Mouse (Mus musculus) cortical plate, adult 2 months (tissue): ENCODE results near the gene Pde4c. TPM values are rescaled to one million over a fixed set of nuclear protein-coding genes. Genes with fewer than 3 reads are reported as not detected.
A peak's percentile ranks its signal among the peaks of the same experiment; 100 is the strongest.

Experiments used
- H3K27ac ChIP-seq: fragments of 200-500 bp; 2 replicates; pipeline ENCODE4 v1.5.1; 2012; ENCODE audit warnings: low read length, control low read depth, inconsistent platforms; ENCODE audit not compliant: insufficient read depth
- H3K4me1 ChIP-seq: fragments of 200-500 bp; 2 replicates; pipeline ENCODE4 v1.6.1; 2011; ENCODE audit warnings: low read length; ENCODE audit not compliant: control insufficient read depth, insufficient read depth
- H3K4me3 ChIP-seq: fragments of 200-500 bp; 2 replicates; pipeline ENCODE4 v1.5.1; 2011; ENCODE audit warnings: mild to moderate bottlenecking, low read length, control low read depth; ENCODE audit not compliant: insufficient read depth
- CTCF ChIP-seq: fragments of 200-500 bp; IDR thresholded peaks from 2 replicates; pipeline ENCODE4 v1.5.1; 2011; ENCODE audit warnings: mild to moderate bottlenecking, control low read depth, low read length; ENCODE audit not compliant: insufficient read depth; ENCODE audit errors: extremely low read depth
- POLR2A ChIP-seq: fragments of 200-500 bp; IDR thresholded peaks from 2 replicates; pipeline ENCODE4 v1.6.1; 2011; ENCODE audit warnings: mild to moderate bottlenecking, low read length, control low read depth; ENCODE audit not compliant: insufficient read depth; ENCODE audit errors: extremely low read depth
- polyA plus RNA-seq: library from polyadenylated mRNA; depleted of rRNA; stranded (reverse); fragments of >200 nt; gene quantifications from 2 replicates; pipeline ENCODE4 v1.2.3, GENCODE M21; 2012

Pde4c gene
- polyA plus RNA-seq, 1 experiment = 4.8 TPM

DNA sequence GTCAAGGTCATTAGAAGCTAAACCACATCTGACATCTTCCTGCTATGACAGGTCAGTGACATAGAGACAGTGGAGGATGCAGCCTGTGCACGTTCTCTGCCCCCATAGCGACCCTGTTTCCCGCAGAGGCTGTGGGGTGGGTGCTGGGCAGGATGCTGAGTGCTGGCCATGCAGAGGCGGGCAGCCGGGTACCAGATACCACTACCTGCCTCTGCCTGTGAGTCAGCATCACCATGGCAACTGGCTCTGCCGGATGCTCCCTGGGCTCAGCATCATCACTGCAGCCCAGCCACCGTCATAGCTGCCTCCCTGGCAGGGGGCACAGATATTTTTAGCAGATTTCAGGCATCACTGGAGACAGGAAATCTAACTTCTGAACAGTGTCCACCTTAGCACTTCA, 39.2 kb upstream of the Pde4c start:
- peak overlapping the region; percentile 61 for H3K27ac ChIP-seq
- peaks cover 4% of the 10 kb centered on the region for H3K4me1 ChIP-seq
- TF ChIP-seq CTCF = no peak
- TF ChIP-seq POLR2A = peak; percentile 39; the same call in 1 of the 2 replicates
- no peak overlapping the region for H3K4me3 ChIP-seq

DNA sequence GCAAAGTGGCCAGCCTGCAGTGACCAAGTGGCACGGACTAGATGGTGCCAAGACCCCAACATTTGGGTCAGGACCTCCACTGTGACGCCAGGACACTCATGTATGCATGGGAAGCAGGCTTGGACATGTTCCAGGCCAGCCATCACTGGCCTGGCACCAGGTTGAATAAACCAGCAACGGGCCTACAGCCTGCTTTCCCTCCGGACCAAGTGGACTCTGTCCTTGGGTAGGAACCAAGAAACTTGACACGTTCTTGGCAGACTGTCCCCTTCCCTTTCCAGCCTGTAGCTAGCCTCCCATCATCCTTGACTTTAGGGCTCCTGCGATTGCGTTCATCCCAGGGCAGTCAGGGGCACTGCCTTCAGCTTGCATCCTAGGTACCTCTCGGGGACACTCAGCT, 35.9 kb upstream of the Pde4c start:
- H3K4me3 ChIP-seq = no peak overlapping the region
- H3K27ac ChIP-seq = no peak overlapping the region
- TF ChIP-seq CTCF = no peak
- no peak for TF ChIP-seq POLR2A
- H3K4me1 ChIP-seq = peaks cover 3% of the 10 kb centered on the region

DNA sequence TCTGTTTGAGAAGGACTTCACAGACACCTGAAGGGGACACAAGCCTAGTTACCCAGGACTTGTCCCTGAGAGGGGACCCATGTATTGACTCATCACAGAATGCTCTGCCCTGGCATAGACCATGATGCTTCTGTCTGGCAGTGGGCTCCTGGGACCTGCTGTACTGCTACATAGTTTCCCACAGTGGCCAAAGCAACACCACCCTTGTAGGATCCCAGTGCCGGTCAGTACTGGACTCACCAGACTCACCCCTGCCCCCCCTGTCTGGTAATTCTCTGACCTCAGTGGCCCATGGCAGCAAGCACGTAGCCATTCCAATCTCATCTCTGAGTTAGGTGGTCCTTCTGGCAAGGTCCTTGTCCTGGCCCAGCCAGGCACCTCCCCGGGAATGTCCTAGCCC, 35.4 kb upstream of the Pde4c start:
- no peak overlapping the region for H3K4me3 ChIP-seq
- no peak overlapping the region for H3K27ac ChIP-seq
- H3K4me1 ChIP-seq = peaks cover 3% of the 10 kb centered on the region
- no peak for TF ChIP-seq CTCF
- no peak for TF ChIP-seq POLR2A

DNA sequence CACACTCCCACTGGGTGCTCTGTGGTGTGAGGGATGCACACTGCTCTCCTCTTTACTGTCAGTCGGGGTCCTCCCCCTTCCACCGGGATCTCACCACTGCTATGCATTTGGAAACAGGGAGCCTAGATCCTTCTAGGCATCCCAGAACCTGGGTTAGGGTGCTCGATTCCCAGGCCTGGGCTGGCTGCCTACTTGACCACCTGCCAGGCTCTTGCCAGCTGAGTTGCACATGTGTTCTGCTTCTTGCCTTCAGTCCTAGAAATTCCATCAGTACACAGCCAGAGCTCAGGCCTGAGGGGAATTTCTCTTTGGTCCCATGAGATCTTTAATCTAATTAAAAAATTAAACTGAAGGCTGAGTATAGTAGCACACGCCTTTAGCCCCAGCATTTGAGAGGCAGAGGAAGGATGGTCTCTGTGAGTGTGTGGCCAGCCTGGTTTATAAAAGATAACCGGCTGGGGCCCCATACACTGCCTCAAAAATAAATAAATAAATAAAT, 33.6 kb upstream of the Pde4c start:
- no peak for TF ChIP-seq CTCF
- no peak for TF ChIP-seq POLR2A
- H3K4me1 ChIP-seq = no peaks in the 10 kb centered on the region; the same call in 1 of the 2 replicates
- no peak overlapping the region for H3K27ac ChIP-seq
- H3K4me3 ChIP-seq = no peak overlapping the region

DNA sequence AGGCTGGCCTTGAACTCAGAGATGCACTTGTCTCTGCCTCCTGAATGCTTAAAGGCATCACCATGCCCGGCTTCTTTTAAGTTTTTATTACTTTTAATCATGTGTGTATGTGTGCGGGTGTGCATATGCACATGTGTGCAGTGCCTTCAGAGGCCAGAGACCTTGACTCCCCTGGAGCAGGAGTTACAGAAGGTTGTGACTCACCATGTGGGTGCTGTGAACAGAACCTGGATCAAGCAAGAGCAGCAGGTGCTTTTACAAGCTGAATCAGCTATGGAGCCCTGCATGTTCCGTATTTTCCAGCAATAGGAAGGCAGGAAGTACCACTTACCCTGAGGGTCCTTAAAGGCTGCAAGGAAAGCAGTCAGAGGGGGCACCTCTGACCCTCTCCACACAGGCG, 32.3 kb upstream of the Pde4c start:
- Histone ChIP-seq H3K4me1 (no peaks in the 10 kb centered on the region; the same call in 1 of the 2 replicates), H3K27ac (no peak overlapping the region), H3K4me3 (no peak overlapping the region)
- TF ChIP-seq CTCF (no peak), POLR2A (no peak)

DNA sequence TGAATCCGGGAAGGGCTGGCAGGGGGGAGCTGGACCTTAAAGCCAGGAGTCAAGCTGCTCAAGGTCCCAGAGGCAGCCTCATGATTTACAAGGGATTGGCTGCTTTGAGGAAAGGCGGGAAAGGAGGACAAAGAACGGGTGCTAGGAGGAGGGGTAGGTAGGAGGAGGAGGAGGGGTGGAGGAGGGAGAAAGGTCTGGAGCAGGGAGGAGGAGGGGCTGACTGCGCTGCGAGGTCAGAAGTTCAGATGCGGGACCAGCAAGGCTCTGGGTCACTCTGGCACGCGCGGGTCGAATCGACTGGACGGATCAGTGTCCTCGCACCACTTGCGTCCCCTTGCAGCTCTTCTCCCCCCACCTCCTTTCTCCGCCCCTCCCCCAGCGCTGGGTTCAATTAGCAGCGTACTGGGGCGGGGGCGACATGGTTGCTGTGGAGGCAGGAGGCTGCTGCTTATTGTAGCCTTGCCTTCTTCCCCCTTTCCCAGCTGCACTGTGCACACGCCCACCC, 31.7 kb upstream of the Pde4c start:
- Histone ChIP-seq H3K4me1 (no peaks in the 10 kb centered on the region; the same call in 1 of the 2 replicates), H3K27ac (no peak overlapping the region), H3K4me3 (no peak overlapping the region)
- no peak for TF ChIP-seq POLR2A
- TF ChIP-seq CTCF = no peak

DNA sequence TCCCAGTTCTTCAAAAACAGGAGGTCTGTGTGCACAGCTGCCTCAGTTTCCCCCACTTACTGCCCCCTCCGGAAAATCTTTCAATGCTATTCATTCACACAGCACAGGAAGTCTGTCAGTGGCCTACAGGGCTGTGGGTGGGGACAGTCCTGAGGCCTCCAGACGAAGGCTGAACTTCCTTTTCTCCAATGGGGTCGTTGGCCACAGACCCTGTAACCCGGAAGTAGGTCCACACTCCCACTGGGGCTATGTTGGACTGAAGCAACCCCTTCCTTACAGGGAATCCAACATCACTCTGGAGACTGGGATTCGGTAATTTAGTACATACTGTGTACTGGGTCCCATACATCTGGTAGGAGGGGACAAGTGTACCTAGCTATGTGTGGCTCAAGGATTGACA, 29.9 kb upstream of the Pde4c start:
- no peak for TF ChIP-seq CTCF
- no peak for TF ChIP-seq POLR2A
- no peak overlapping the region for H3K4me3 ChIP-seq
- H3K27ac ChIP-seq = no peak overlapping the region
- H3K4me1 ChIP-seq = no peaks in the 10 kb centered on the region; the same call in 1 of the 2 replicates

DNA sequence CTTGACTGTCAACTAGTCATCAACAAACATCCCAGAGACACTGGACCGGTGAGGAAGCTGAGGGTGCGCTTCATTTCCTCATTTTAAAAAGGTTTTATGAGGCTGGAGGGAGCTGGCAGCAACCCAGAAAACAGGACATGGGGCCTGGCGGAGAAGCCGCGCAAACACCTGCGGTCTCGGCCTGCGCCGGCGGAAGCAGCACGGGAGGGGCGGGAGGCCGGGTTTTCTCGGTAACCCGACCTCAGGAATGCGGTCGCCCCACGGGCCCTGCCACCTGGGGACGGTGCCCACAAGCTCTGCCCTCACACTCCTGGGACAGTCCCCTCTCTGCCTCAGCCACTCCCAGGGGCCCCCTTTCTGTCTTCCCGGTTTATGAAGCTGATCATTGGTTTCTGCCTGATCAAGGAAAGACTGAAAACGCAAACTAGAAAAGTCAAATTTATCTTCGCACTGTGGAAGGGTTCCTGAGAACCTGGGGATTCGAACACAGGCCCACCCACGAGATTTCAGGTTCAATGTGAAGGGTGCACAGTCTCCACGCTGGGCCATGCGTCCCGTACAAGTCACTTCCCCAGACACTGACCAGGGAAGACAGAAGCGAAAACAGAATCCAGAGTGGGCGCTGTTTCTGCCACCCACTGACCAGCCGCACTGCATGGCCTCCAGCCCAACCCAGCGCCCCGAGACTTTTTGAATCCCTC, 28.1 kb upstream of the Pde4c start:
- H3K4me3 ChIP-seq = no peak overlapping the region
- no peaks in the 10 kb centered on the region; the same call in 1 of the 2 replicates for H3K4me1 ChIP-seq
- no peak overlapping the region for H3K27ac ChIP-seq
- no peak for TF ChIP-seq POLR2A
- TF ChIP-seq CTCF = no peak

DNA sequence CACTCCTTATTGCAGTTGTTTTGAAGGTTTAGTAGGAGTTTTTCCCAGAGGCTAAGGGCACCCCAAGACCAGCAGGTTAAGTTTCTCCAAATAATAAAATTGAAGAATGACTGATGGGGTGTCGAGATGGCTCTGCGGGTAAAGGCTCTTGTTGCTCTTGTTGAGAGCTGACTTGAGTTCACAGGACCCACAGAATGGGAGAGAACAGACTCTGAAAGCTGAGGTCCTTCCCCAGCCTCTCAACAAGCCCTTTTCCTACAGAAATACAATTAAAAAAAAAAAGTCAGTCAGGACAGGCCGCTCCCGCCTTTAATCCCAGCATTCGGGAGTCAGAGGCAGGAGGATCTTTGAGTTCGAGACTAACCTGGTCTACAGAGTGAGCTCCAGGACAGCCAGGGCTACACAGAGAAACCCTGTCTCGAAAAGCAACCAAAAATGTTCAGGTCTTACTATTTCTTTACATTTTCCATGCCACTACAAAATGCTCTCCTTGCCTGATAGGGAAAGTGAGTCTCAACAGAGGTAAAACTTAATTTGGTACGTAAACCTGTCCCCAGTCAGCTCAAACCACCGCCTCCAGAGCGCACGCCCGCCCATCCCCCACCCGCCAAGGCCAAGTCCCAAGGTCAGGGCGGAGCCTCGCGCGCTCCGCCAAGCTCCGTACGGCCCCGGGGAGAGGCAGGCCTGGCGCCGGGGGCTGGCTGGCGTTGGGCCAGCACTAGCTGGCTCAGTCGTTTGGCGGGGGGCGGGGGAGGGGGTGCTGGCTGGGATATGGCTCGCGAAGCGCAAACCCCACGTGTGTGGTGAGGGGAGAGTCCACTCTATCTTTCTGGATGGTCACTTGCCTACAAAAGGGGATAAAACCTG, 27.3 kb upstream of the Pde4c start:
- H3K4me1 ChIP-seq = no peaks in the 10 kb centered on the region; the same call in 1 of the 2 replicates
- TF ChIP-seq POLR2A (0 out of 2 replicates have a peak, but pooled peaks have one; percentile 9), CTCF (no peak)
- no peak overlapping the region for H3K4me3 ChIP-seq
- H3K27ac ChIP-seq = 0 out of 2 replicates have a peak overlapping the region, but pooled peaks have one; percentile 6
